25 mouse cellular contexts compared by ENCODE assay signal in genomic region chr17:45209387-45209663, GRCm38 (mm10).
DNase-seq lines count a peak whose midpoint lies in the region; ATAC-seq and TF ChIP-seq lines count a peak whose summit lies in the region.
"Had no signal": no experiment of that assay in that cellular context is flagged by ENCODE, and none has a peak within 500 bp of the region (broad histone marks: within the 10 kb centered on the region; RNA-seq: fewer than 3 reads in every experiment).

No protein-coding gene starts in this region.

- 40% methylated on average over 3 of the region's 3 CpGs for WGBS in midbrain, embryonic 11.5 days
- WGBS in midbrain, embryonic 16.5 days: 36% methylated on average over 3 of the region's 3 CpGs
- WGBS in neural tube, embryonic 12.5 days: 57% methylated on average over 3 of the region's 3 CpGs

- H3K4me1 ChIP-seq in midbrain, embryonic 11.5 days (ENCODE audit: control insufficient read depth, insufficient read depth, low read length): peaks cover 7% of the 10 kb centered on the region
- H3K4me1 ChIP-seq in midbrain, embryonic 16.5 days (ENCODE audit: control insufficient read depth, insufficient read depth, low read length): 0 out of 2 replicates have a peak, but pooled peaks cover 4% of the 10 kb centered on the region
- peaks cover 5% of the 10 kb centered on the region; the same call in 1 of the 2 replicates for H3K4me1 ChIP-seq in neural tube, embryonic 12.5 days
- H3K4me1 ChIP-seq: forebrain, embryonic 13.5 days; heart, embryonic 15.5 days had no signal

- H3K9me3 ChIP-seq in midbrain, embryonic 11.5 days (ENCODE audit: control insufficient read depth, low read length): no peaks in the 10 kb centered on the region
- H3K9me3 ChIP-seq in midbrain, embryonic 16.5 days (replicated peaks; ENCODE audit: control insufficient read depth, low read length, poor library complexity, severe bottlenecking): no peaks in the 10 kb centered on the region
- no peaks in the 10 kb centered on the region for H3K9me3 ChIP-seq in neural tube, embryonic 12.5 days
- H3K9me3 ChIP-seq: forebrain, embryonic 13.5 days; heart, embryonic 15.5 days; hindbrain, embryonic 12.5 days; hindbrain, embryonic 15.5 days had no signal

- H3K9ac ChIP-seq in midbrain, embryonic 11.5 days (ENCODE audit: low read length): no peak overlapping the region
- H3K9ac ChIP-seq in midbrain, embryonic 16.5 days (ENCODE audit: low read depth, low read length): no peak overlapping the region
- H3K9ac ChIP-seq in neural tube, embryonic 12.5 days: no peak overlapping the region
- H3K9ac ChIP-seq: forebrain, embryonic 13.5 days; heart, embryonic 12.5 days; heart, embryonic 15.5 days; hindbrain, embryonic 12.5 days; hindbrain, embryonic 15.5 days had no signal

- no peak overlapping the region for H3K4me2 ChIP-seq in midbrain, embryonic 11.5 days
- no peak overlapping the region for H3K4me2 ChIP-seq in midbrain, embryonic 16.5 days (ENCODE audit: low read length)
- H3K4me2 ChIP-seq in neural tube, embryonic 12.5 days (replicated peaks): no peak overlapping the region
- H3K4me2 ChIP-seq: forebrain, embryonic 13.5 days; heart, embryonic 12.5 days; heart, embryonic 15.5 days; hindbrain, embryonic 12.5 days; hindbrain, embryonic 15.5 days had no signal

- H3K27me3 ChIP-seq in midbrain, embryonic 11.5 days (ENCODE audit: control insufficient read depth, insufficient read depth, low read length): no peaks in the 10 kb centered on the region
- no peaks in the 10 kb centered on the region for H3K27me3 ChIP-seq in midbrain, embryonic 16.5 days (ENCODE audit: control insufficient read depth, insufficient read depth, low read depth, low read length)
- H3K27me3 ChIP-seq in neural tube, embryonic 12.5 days (replicated peaks): no peaks in the 10 kb centered on the region
- H3K27me3 ChIP-seq: forebrain, embryonic 13.5 days; heart, embryonic 12.5 days; heart, embryonic 15.5 days; hindbrain, embryonic 12.5 days; hindbrain, embryonic 15.5 days had no signal

- no peaks in the 10 kb centered on the region for H3K36me3 ChIP-seq in midbrain, embryonic 11.5 days (ENCODE audit: control insufficient read depth, insufficient read depth, low read length)
- H3K36me3 ChIP-seq in midbrain, embryonic 16.5 days (ENCODE audit: control insufficient read depth, insufficient read depth, low read length): no peaks in the 10 kb centered on the region
- H3K36me3 ChIP-seq in neural tube, embryonic 12.5 days: no peaks in the 10 kb centered on the region
- H3K36me3 ChIP-seq: forebrain, embryonic 10.5 days; heart, embryonic 12.5 days; heart, embryonic 15.5 days; hindbrain, embryonic 12.5 days; hindbrain, embryonic 15.5 days had no signal

- TF ChIP-seq CTCF in layer of hippocampus, adult 2 months (conservative IDR thresholded peaks at IDR 0.05): no peak

- DNase-seq in layer of hippocampus, adult 2 months (ENCODE audit: low spot score in 2 of 2): no peak
- DNase-seq in layer of hippocampus, adult 8-10 months (ENCODE audit: low spot score in 2 of 2): no peak
- DNase-seq in midbrain, embryonic 11.5 days (ENCODE audit: low spot score, missing footprints): no peak
- no peak for DNase-seq in neural tube, embryonic 10.5 days (ENCODE audit: extremely low spot score, low spot score)
- DNase-seq in spleen, postnatal 10 days (ENCODE audit: low spot score in 2 of 2): no peak
- DNase-seq: adrenal gland, adult 2 months; adrenal gland, postnatal 14 days; cerebellum, adult 11 months; cerebellum, adult 2 months; cerebellum, adult 9-11 months; cerebellum, postnatal 25 days; gastrocnemius, postnatal 14 days; heart, adult 18-20 months; heart, postnatal 10 days; heart, postnatal 4 days had no signal

- H3K27ac ChIP-seq in layer of hippocampus, adult 2 months: peak overlapping the region; percentile 61; the same call in 1 of the 2 replicates
- H3K27ac ChIP-seq in midbrain, embryonic 11.5 days (ENCODE audit: low read depth, low read length): peak overlapping the region; percentile 22; the same call in 1 of the 2 replicates
- no peak overlapping the region for H3K27ac ChIP-seq in midbrain, embryonic 16.5 days (ENCODE audit: low read length)
- no peak overlapping the region for H3K27ac ChIP-seq in neural tube, embryonic 12.5 days
- H3K27ac ChIP-seq: forebrain, embryonic 10.5 days; forebrain, embryonic 13.5 days; heart, embryonic 15.5 days; hindbrain, embryonic 12.5 days; hindbrain, embryonic 15.5 days had no signal

- H3K4me3 ChIP-seq in layer of hippocampus, adult 2 months: no peak overlapping the region
- H3K4me3 ChIP-seq in midbrain, embryonic 11.5 days (ENCODE audit: low read depth, low read length): no peak overlapping the region
- no peak overlapping the region for H3K4me3 ChIP-seq in midbrain, embryonic 16.5 days (ENCODE audit: low read depth, low read length)
- H3K4me3 ChIP-seq in neural tube, embryonic 12.5 days: no peak overlapping the region
- H3K4me3 ChIP-seq: forebrain, embryonic 10.5 days; forebrain, embryonic 13.5 days; heart, embryonic 12.5 days; heart, embryonic 15.5 days; hindbrain, embryonic 12.5 days; hindbrain, embryonic 15.5 days had no signal

- peak; percentile 41 for ATAC-seq in midbrain, embryonic 11.5 days (ENCODE audit: low FRiP score)
- ATAC-seq in midbrain, embryonic 16.5 days: no peak
- peak; percentile 4; the same call in 1 of the 2 replicates for ATAC-seq in neural tube, embryonic 12.5 days (ENCODE audit: low FRiP score, low read depth)
- ATAC-seq: CD4-positive, CD25-positive, alpha-beta regulatory T cell, adult 4 months; forebrain, embryonic 13.5 days; forebrain, embryonic 16.5 days had no signal

Comparison
In these comparisons a context has a peak if more than half of its experiments do, and no peak if none do; other contexts are left out.
1. H3K27ac ChIP-seq: peak in layer of hippocampus, adult 2 months (single experiment) and midbrain, embryonic 11.5 days (single experiment); none in midbrain, embryonic 16.5 days (single experiment) and neural tube, embryonic 12.5 days (single experiment).